Mouse (Mus musculus) E14TG2a.4 (cell line): Measurements from ENCODE around the gene Prok1.

Experiments used
- H3K27me3 ChIP-seq: 2 replicates; pipeline ENCODE4 v1.6.1; 2014; ENCODE audit warnings: low read length, control low read depth; ENCODE audit not compliant: insufficient read depth
- H3K36me3 ChIP-seq: 2 replicates; pipeline ENCODE4 v1.6.1; 2014; ENCODE audit warnings: low read length, control low read depth; ENCODE audit not compliant: insufficient read depth
- H3K4me1 ChIP-seq: replicated peaks from 2 replicates; pipeline ENCODE4 v1.6.1; 2014; ENCODE audit warnings: low read depth, low read length, control low read depth
- H3K4me3 ChIP-seq: replicated peaks from 2 replicates; pipeline ENCODE4 v1.5.1; 2014; ENCODE audit warnings: mild to moderate bottlenecking, low read length
- H3K9me3 ChIP-seq: 2 replicates; pipeline ENCODE4 v1.6.1; 2014; ENCODE audit warnings: low read length, control low read depth
- CTCF ChIP-seq: conservative IDR thresholded peaks from 2 replicates; pipeline ENCODE4 v1.5.1; 2014; ENCODE audit warnings: low read length
- NANOG ChIP-seq: IDR thresholded peaks from 2 replicates; pipeline ENCODE4 v1.6.1; 2014; ENCODE audit warnings: borderline replicate concordance, low read length, mixed read lengths
- POU5F1 ChIP-seq: IDR thresholded peaks from 2 replicates; pipeline ENCODE4 v1.6.1; 2014; ENCODE audit warnings: low read length, borderline replicate concordance

Gene Prok1

GRCm38 (mm10) chr3:107231202-107231601, 8.3 kb downstream of the Prok1 start:
- Histone ChIP-seq H3K27me3 (peaks cover 18% of the 10 kb centered on the region), H3K4me1 (no peaks in the 10 kb centered on the region), H3K9me3 (no peaks in the 10 kb centered on the region), H3K36me3 (no peaks in the 10 kb centered on the region), H3K4me3 (no peak overlapping the region)
- no peak for TF ChIP-seq POU5F1
- no peak for TF ChIP-seq CTCF
- TF ChIP-seq NANOG: no peak

GRCm38 (mm10) chr3:107230527-107230926, 9.0 kb downstream of the Prok1 start, which contains the start of gene A630076J17Rik:
Gene A630076J17Rik, plus strand, starts transcription at chr3:107230614.
- Histone ChIP-seq H3K4me1 (no peaks in the 10 kb centered on the region), H3K36me3 (no peaks in the 10 kb centered on the region), H3K27me3 (peaks cover 18% of the 10 kb centered on the region), H3K9me3 (no peaks in the 10 kb centered on the region), H3K4me3 (no peak within 1 kb of the TSS)
- no peak for TF ChIP-seq CTCF
- no peak for TF ChIP-seq POU5F1
- TF ChIP-seq NANOG: no peak

- Histone ChIP-seq H3K4me1 (no peaks in the 10 kb centered on the region), H3K9me3 (no peaks in the 10 kb centered on the region), H3K4me3 (no peak overlapping the region), H3K36me3 (no peaks in the 10 kb centered on the region), H3K27me3 (peaks cover 18% of the 10 kb centered on the region)
- TF ChIP-seq CTCF (no peak), POU5F1 (no peak), NANOG (no peak)
These were observed 9.7 kb downstream of the Prok1 start for GRCm38 (mm10) chr3:107229822-107230221.

- Histone ChIP-seq H3K27me3 (peaks cover 18% of the 10 kb centered on the region), H3K36me3 (no peaks in the 10 kb centered on the region), H3K9me3 (peaks cover 5% of the 10 kb centered on the region), H3K4me3 (no peak overlapping the region), H3K4me1 (no peaks in the 10 kb centered on the region)
- TF ChIP-seq CTCF: no peak
- no peak for TF ChIP-seq NANOG
- TF ChIP-seq POU5F1: no peak
These were observed 10.3 kb downstream of the Prok1 start for GRCm38 (mm10) chr3:107229221-107229620.

- Histone ChIP-seq H3K36me3 (no peaks in the 10 kb centered on the region), H3K4me1 (no peaks in the 10 kb centered on the region), H3K27me3 (0 out of 2 replicates have a peak, but pooled peaks cover 2% of the 10 kb centered on the region), H3K9me3 (peaks cover 8% of the 10 kb centered on the region), H3K4me3 (no peak overlapping the region)
- no peak for TF ChIP-seq CTCF
- no peak for TF ChIP-seq POU5F1
These were observed 13.7 kb downstream of the Prok1 start for GRCm38 (mm10) chr3:107225820-107226219.

- TF ChIP-seq CTCF: no peak
- TF ChIP-seq POU5F1: no peak
- no peak for TF ChIP-seq NANOG
- 0 out of 2 replicates have a peak, but pooled peaks cover 8% of the 10 kb centered on the region for H3K27me3 ChIP-seq
These were observed 16.3 kb downstream of the Prok1 start for GRCm38 (mm10) chr3:107223230-107223629.

GRCm38 (mm10) chr3:107221608-107222007, 17.9 kb downstream of the Prok1 start, which contains the start of gene Cym:
Gene Cym, minus strand, starts transcription at chr3:107221732.
- H3K36me3 ChIP-seq: no peaks in the 10 kb centered on the region
- no peak within 1 kb of the TSS for H3K4me3 ChIP-seq
- peaks cover 8% of the 10 kb centered on the region for H3K9me3 ChIP-seq
- H3K27me3 ChIP-seq: 0 out of 2 replicates have a peak, but pooled peaks cover 8% of the 10 kb centered on the region
- TF ChIP-seq NANOG (no peak), CTCF (no peak), POU5F1 (no peak)
- no peaks in the 10 kb centered on the region for H3K4me1 ChIP-seq

More at GRCm38 (mm10) chr3:107223230-107223629, 16.3 kb downstream of the Prok1 start:
- Histone ChIP-seq H3K4me3 (no peak overlapping the region), H3K36me3 (no peaks in the 10 kb centered on the region), H3K4me1 (no peaks in the 10 kb centered on the region), H3K9me3 (peaks cover 8% of the 10 kb centered on the region)

GRCm38 (mm10) chr3:107218572-107218971, 20.9 kb downstream of the Prok1 start:
- Histone ChIP-seq H3K9me3 (no peaks in the 10 kb centered on the region), H3K4me1 (no peaks in the 10 kb centered on the region), H3K4me3 (no peak overlapping the region), H3K27me3 (0 out of 2 replicates have a peak, but pooled peaks cover 8% of the 10 kb centered on the region), H3K36me3 (no peaks in the 10 kb centered on the region)
- TF ChIP-seq NANOG (no peak), CTCF (no peak), POU5F1 (no peak)

- Histone ChIP-seq H3K36me3 (no peaks in the 10 kb centered on the region), H3K27me3 (0 out of 2 replicates have a peak, but pooled peaks cover 8% of the 10 kb centered on the region), H3K4me3 (no peak overlapping the region), H3K4me1 (no peaks in the 10 kb centered on the region), H3K9me3 (no peaks in the 10 kb centered on the region)
- TF ChIP-seq CTCF: no peak
- no peak for TF ChIP-seq POU5F1
- no peak for TF ChIP-seq NANOG
These were observed 22.4 kb downstream of the Prok1 start for GRCm38 (mm10) chr3:107217101-107217480.
